Mouse (Mus musculus) gastrocnemius, postnatal 25 days (tissue): Measurements from ENCODE around the gene Usp39. TPM values are rescaled to one million over a fixed set of nuclear protein-coding genes. Genes with fewer than 3 reads are reported as not detected.

Experiments used
- DNase-seq: peaks from one replicate; pipeline ENCODE4 v3.0.0; 2022
- total RNA-seq, 2 experiments: library from RNA; stranded (reverse); gene quantifications; 1 replicate in 1 of 2; 2 replicates in 1 of 2; pipeline ENCODE4 v1.2.3; 2021

Gene Usp39
- total RNA-seq, 2 experiments from 2014 or later = 18.6 to 20.3 TPM

- DNase-seq = no peak
Observed at GRCm38 (mm10) chr6:72302349-72302925, 42.5 kb downstream of the Usp39 start.

GRCm38 (mm10) chr6:72297825-72298224 is 47.2 kb downstream of the Usp39 start:
- no peak for DNase-seq

GRCm38 (mm10) chr6:72292972-72293651 is 51.9 kb downstream of the Usp39 start:
- no peak for DNase-seq

DNA sequence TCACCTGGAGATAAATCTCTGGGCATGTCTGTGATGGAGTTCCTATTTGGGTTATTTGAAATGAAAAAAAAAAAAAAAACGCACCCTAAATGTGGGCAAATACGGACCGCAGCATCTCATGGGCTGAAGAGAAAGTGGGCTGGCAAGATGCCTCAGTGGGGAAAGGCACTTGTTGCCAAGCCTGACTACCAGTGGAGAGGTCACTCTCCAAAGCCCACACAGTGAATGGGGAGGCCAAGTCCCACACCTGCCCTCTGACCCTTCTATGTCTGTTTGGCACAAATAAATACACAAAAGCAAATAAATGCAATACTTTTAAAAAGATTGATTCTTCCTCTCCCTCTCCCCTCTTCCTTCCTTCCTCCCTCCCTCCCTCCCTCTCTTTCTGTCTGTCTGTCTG is 55.5 kb downstream of the Usp39 start:
- DNase-seq = no peak

- no peak for DNase-seq
Observed at GRCm38 (mm10) chr6:72283914-72284313, 61.1 kb downstream of the Usp39 start.

GRCm38 (mm10) chr6:72280410-72280998 is 64.5 kb downstream of the Usp39 start:
- no peak for DNase-seq

DNA sequence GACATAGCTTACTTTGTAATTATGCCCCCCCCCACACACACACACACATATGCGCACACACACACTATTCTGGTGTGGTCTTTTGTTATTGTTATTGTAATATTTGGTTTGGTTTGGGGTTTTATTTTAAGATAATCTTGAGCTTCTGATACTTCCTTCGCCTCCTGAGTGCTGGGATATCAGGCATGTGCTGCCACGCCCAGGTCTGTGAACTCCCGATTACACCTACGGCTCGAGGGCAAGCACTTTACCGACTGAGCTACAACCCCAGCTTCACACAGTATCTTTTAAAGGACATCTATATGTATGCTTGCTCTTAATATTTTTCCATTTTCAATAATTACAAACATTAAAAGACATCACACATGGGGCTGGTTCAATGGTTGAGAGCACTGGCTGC is 65.5 kb downstream of the Usp39 start:
- no peak for DNase-seq

GRCm38 (mm10) chr6:72278835-72279234 is 66.1 kb downstream of the Usp39 start:
- DNase-seq = no peak

- peak; percentile 62 for DNase-seq
Observed at GRCm38 (mm10) chr6:72277508-72278166, 67.3 kb downstream of the Usp39 start.

DNA sequence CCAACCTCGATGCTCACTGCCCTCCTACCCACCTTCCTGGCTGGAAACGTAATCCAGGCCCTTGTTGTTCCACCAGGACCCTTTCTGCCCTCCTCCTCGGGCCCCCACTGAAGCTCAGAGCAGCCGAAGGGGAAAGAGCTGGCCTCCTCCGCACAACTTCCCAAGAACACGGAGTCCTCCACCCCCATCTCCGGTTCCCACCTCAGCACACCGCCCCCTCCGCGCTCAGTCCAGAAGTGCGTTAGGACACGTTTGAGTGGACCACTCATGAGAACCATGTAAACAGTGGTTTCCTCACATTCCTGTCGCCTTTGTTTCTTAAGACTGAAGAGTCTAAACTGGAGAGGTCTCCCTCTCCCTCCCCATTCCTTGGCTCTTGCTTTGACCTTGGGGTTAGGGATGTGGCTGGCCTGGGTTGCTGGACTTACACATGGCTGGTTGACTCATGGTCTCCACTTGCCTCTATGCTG is 68.0 kb downstream of the Usp39 start:
- peak; percentile 25 for DNase-seq

GRCm38 (mm10) chr6:72276141-72276540 is 68.8 kb downstream of the Usp39 start:
- no peak for DNase-seq

DNA sequence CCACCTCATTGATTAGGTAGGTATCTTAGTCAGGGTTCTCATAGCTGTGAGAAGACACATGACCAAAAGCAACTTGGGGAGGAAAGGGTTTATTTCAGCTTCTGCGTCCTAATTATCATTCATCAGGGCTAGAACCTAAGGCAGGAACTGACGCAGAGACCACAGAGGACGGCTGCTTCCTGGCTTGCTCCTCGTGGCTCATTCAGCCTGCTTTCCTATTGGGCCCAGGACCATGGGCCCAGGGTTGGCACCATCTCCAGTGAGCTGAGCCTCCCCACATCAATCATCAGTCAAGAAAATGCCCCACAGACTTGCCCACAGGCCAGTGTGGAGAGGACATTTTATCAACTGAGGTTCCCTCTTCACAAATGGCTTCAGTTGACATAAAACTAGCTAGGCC is 69.5 kb downstream of the Usp39 start:
- DNase-seq = no peak

DNA sequence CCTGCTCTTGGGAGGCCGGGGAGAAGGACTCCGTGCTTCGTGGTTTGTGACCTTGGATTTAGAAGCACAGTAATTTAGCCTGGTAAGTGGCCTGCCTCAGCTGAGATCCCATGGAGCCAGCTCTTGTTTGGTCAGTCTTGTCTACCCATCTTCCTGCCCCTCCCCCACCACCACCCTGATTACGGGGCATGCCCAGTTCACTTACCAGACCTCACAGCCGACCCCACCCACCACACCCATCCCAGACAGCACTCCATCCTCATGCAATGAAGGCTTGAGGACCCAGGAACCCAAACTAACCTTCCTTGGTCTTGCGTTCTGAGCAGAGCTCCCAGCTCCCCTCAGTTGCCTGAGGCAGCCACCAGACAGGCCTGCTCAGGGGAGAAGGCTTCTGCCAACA is 71.8 kb downstream of the Usp39 start:
- DNase-seq = no peak

DNA sequence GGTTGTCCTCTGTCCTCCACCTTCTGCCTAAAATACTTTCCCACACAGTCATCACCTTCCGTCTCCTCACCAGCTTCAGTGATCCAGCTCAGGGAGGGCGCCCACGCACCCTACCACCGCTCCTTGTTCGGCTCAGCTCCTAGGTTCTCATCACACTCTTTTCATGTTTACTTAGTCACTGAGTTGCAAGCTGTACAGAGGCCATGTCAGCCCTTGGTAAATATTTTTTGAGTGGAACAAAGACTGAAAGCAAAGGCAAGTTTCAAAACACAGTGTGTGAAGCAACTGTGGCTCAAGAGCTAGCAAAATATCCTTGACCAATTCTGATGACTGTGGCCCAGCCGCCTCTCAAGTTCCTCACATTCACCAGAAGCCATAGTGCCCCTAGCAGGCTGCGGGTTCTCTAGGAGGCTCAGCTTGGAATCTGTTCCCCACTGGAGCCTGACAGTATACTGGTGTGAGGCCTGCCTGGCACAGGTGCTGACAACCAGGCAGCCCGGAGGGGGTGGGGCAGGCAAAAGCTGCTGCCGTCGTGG is 72.8 kb downstream of the Usp39 start:
- no peak for DNase-seq

DNA sequence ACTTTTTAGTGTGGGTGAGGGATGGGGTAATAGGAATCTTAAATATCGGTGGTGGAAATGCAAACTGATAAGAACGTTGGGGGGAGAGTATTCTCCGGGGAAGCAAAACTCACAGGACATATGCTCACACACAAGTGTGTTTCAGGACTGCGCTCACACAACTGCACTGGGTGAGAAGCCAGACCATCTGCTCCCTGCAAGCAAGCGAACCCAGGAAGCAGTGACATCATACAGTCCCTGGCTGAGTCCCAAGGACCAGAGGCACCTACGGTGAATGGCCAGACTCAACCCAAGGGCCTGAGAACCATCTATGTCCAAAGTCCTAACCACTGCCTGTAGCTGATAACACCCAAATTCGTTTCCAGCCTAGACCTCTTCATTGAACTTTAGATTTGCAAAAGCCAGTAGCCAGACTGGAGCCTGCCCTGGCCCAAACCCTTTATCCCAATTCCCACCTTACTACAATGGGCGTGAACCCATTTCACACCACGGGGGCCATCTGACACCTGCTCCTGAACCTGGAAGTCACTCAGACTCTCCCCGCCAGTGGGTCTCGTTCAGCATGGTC is 73.9 kb downstream of the Usp39 start:
- no peak for DNase-seq

GRCm38 (mm10) chr6:72270258-72270657 is 74.7 kb downstream of the Usp39 start:
- no peak for DNase-seq

Other genes starting within 250 kb of the Usp39 start
- 100 to 1,000 TPM in 1 of 2 experiments, 10 to 100 TPM in 1; 89.0 to 117 TPM for gene St3gal5, start 247.6 kb downstream of the Usp39 start, total RNA-seq
- gene Atoh8, start 109.6 kb downstream of the Usp39 start, total RNA-seq = 1 to 10 TPM; 4.5 to 7.8 TPM
- gene Sftpb, start 40.6 kb downstream of the Usp39 start, total RNA-seq = not detected
- 10 to 100 TPM; 11.2 to 12.8 TPM for gene 0610030E20Rik, start 2.1 kb upstream of the Usp39 start, total RNA-seq
- gene Tmem150a, start 10.3 kb upstream of the Usp39 start, total RNA-seq = 10 to 100 TPM; 14.8 to 17.3 TPM
- gene Rnf181, start 21.8 kb upstream of the Usp39 start, total RNA-seq = 10 to 100 TPM; 23.8 to 28.8 TPM
- 10 to 100 TPM; 97.2 to 99.9 TPM for gene Vamp5, start 35.3 kb upstream of the Usp39 start, total RNA-seq
- gene Vamp8, start 45.5 kb upstream of the Usp39 start, total RNA-seq = 10 to 100 TPM; 44.2 to 49.7 TPM
- gene Ggcx, start 69.1 kb upstream of the Usp39 start, total RNA-seq = 10 to 100 TPM; 12.3 to 16.4 TPM
- gene Mat2a, start 94.4 kb upstream of the Usp39 start, total RNA-seq = 100 to 1,000 TPM; 113 to 118 TPM
- 1 to 10 TPM in 1 of 2 experiments, under 1 TPM in 1; 1.00 to 1.3 TPM for gene Sh2d6, start 176.5 kb upstream of the Usp39 start, total RNA-seq
- gene Capg, start 199.2 kb upstream of the Usp39 start, total RNA-seq = 10 to 100 TPM in 1 of 2 experiments, 1 to 10 TPM in 1; 8.1 to 10.5 TPM